Mouse (Mus musculus): ENCODE measurements around the gene Mbl1.

Gene Mbl1

GRCm38 (mm10) chr14:41189496-41189895, 38.2 kb downstream of the Mbl1 start:
- DNase-seq (ENCODE audit: low spot score in 2 of 2) = no peak

- no peak for DNase-seq (ENCODE audit: low spot score in 2 of 2)
These were observed 46.9 kb downstream of the Mbl1 start for GRCm38 (mm10) chr14:41198037-41198730.

Measured in left cerebral cortex, adult 9 months (tissue).